7 mouse cellular contexts compared by ENCODE assay signal in the genomic region with DNA sequence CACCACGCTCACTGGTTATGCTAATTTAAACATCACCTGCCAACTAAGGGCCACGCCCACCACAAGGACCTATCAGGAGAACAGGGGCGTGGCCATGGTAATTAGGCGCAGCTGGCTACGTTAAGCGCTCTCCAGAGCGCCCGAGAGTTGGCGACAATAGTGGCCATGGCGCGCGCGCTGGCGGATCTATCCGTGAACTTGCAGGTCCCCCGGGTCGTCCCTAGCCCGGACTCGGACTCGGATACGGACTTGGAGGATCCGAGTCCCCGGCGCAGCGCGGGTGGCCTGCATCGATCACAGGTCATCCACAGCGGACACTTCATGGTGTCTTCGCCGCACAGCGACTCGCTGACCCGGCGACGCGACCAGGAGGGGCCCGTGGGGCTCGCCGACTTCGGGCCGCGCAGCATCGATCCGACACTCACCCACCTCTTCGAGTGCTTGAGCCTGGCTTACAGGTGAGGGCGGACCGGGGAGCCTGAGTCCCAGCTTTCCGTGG. TPM values are rescaled to one million over a fixed set of nuclear protein-coding genes. Genes with fewer than 3 reads are reported as not detected.
DNase-seq lines count a peak whose midpoint lies in the region; ATAC-seq and TF ChIP-seq lines count a peak whose summit lies in the region.

No protein-coding gene starts in this region.

- peak overlapping the region; percentile 53 for H3K4me3 ChIP-seq in embryonic facial prominence, embryonic 15.5 days (replicated peaks)
- H3K4me3 ChIP-seq in limb, embryonic 12.5 days (replicated peaks), result peak overlapping the region; percentile 56
- peak overlapping the region; percentile 51 for H3K4me3 ChIP-seq in midbrain, embryonic 13.5 days (replicated peaks)

- H3K4me1 ChIP-seq in embryonic facial prominence, embryonic 15.5 days, result peaks cover 21% of the 10 kb centered on the region
- H3K4me1 ChIP-seq in limb, embryonic 12.5 days (replicated peaks), result peaks cover 8% of the 10 kb centered on the region
- H3K4me1 ChIP-seq in midbrain, embryonic 13.5 days (replicated peaks), result peaks cover 18% of the 10 kb centered on the region

- TF ChIP-seq POLR2A in brain, embryonic 14.5 days (IDR thresholded peaks at IDR 0.05; ENCODE audit: borderline replicate concordance, extremely low read depth, insufficient read depth, insufficient read length, poor library complexity, severe bottlenecking), result peak; percentile 32; the same call in 1 of the 2 replicates

- peak; percentile 96 for DNase-seq in brain, embryonic 14.5 days (ENCODE audit: low read depth)
- DNase-seq in heart, adult 8-10 months (ENCODE audit: low spot score), result peak; percentile 71
- peak; percentile 93 for DNase-seq in kidney, adult 18-20 months
- DNase-seq in spleen, adult 12 weeks (ENCODE audit: low spot score), result peak; percentile 21

- peak overlapping the region; percentile 98 for H3K4me2 ChIP-seq in embryonic facial prominence, embryonic 15.5 days (replicated peaks)
- H3K4me2 ChIP-seq in limb, embryonic 12.5 days, result peak overlapping the region; percentile 92
- H3K4me2 ChIP-seq in midbrain, embryonic 13.5 days (replicated peaks), result peak overlapping the region; percentile 86

- H3K9me3 ChIP-seq in embryonic facial prominence, embryonic 15.5 days (replicated peaks), result no peaks in the 10 kb centered on the region
- no peaks in the 10 kb centered on the region for H3K9me3 ChIP-seq in limb, embryonic 12.5 days
- H3K9me3 ChIP-seq in midbrain, embryonic 13.5 days, result no peaks in the 10 kb centered on the region

- H3K27me3 ChIP-seq in embryonic facial prominence, embryonic 15.5 days, result peaks cover 57% of the 10 kb centered on the region
- peaks cover 54% of the 10 kb centered on the region for H3K27me3 ChIP-seq in limb, embryonic 12.5 days
- peaks cover 53% of the 10 kb centered on the region for H3K27me3 ChIP-seq in midbrain, embryonic 13.5 days

- peak; percentile 53; the same call in 1 of the 2 replicates for ATAC-seq in embryonic facial prominence, embryonic 15.5 days (ENCODE audit: insufficient number of reproducible peaks, low FRiP score, low TSS enrichment, low read depth)
- ATAC-seq in limb, embryonic 12.5 days (ENCODE audit: insufficient number of reproducible peaks, insufficient read depth, low FRiP score, low TSS enrichment, low read depth), result peak; percentile 75
- ATAC-seq in midbrain, embryonic 13.5 days, result peak; percentile 89

- no peak overlapping the region for H3K27ac ChIP-seq in embryonic facial prominence, embryonic 15.5 days (replicated peaks)
- H3K27ac ChIP-seq in limb, embryonic 12.5 days, result no peak overlapping the region
- no peak overlapping the region for H3K27ac ChIP-seq in midbrain, embryonic 13.5 days

- H3K36me3 ChIP-seq in embryonic facial prominence, embryonic 15.5 days, result no peaks in the 10 kb centered on the region
- no peaks in the 10 kb centered on the region for H3K36me3 ChIP-seq in limb, embryonic 12.5 days
- H3K36me3 ChIP-seq in midbrain, embryonic 13.5 days, result no peaks in the 10 kb centered on the region

- 0% methylated on average over 48 of the region's 48 CpGs for WGBS in embryonic facial prominence, embryonic 15.5 days
- WGBS in limb, embryonic 12.5 days, result under 1% methylated on average over 48 of the region's 48 CpGs
- WGBS in midbrain, embryonic 13.5 days, result under 1% methylated on average over 47 of the region's 48 CpGs

- peak overlapping the region; percentile 4 for H3K9ac ChIP-seq in embryonic facial prominence, embryonic 15.5 days
- peak overlapping the region; percentile 52 for H3K9ac ChIP-seq in limb, embryonic 12.5 days (replicated peaks)
- peak overlapping the region; percentile 57 for H3K9ac ChIP-seq in midbrain, embryonic 13.5 days (replicated peaks)

- TF ChIP-seq CTCF in brain, embryonic 14.5 days (IDR thresholded peaks at IDR 0.05; ENCODE audit: borderline replicate concordance, extremely low read depth, insufficient read depth, insufficient read length), result no peak

RNA-seq across cellular contexts. Expression of a gene that starts 17.1 kb away (rescaled TPM):
- 1.8 and 1.9 TPM in 2 replicates for polyA plus RNA-seq in brain, embryonic 14.5 days (2012; rRNA removed)
- polyA plus RNA-seq in embryonic facial prominence, embryonic 15.5 days (2015; fragmentation: Nextera tagmentation; extraction: Ambion mirVana), result 0.80 and 1.4 TPM in 2 replicates
- 10 to 100 TPM; 18.0 to 39.9 (median 21.3) TPM for total RNA-seq in heart, adult 8-10 months (2022)
- polyA plus RNA-seq in limb, embryonic 12.5 days (2016; fragmentation: Nextera tagmentation; extraction: Ambion mirVana), result 2.5 and 2.6 TPM in 2 replicates
- polyA plus RNA-seq in midbrain, embryonic 13.5 days (2015; fragmentation: Nextera tagmentation; extraction: Ambion mirVana), result 1.2 and 1.6 TPM in 2 replicates

RNA-seq across cellular contexts. Expression of a gene that starts 28.7 kb away (rescaled TPM):
- 63.2 and 75.0 TPM in 2 replicates for polyA plus RNA-seq in brain, embryonic 14.5 days (2012; rRNA removed)
- polyA plus RNA-seq in embryonic facial prominence, embryonic 15.5 days (2015; fragmentation: Nextera tagmentation; extraction: Ambion mirVana), result 12.6 and 12.9 TPM in 2 replicates
- under 1 TPM; 0.37 to 0.57 (median 0.47) TPM for total RNA-seq in heart, adult 8-10 months (2022)
- polyA plus RNA-seq in limb, embryonic 12.5 days (2016; fragmentation: Nextera tagmentation; extraction: Ambion mirVana), result 22.8 and 25.2 TPM in 2 replicates
- 24.0 and 32.1 TPM in 2 replicates for polyA plus RNA-seq in midbrain, embryonic 13.5 days (2015; fragmentation: Nextera tagmentation; extraction: Ambion mirVana)

RNA-seq across cellular contexts. Expression of a gene that starts 42.0 kb away (rescaled TPM):
- 81.8 and 112 TPM in 2 replicates for polyA plus RNA-seq in brain, embryonic 14.5 days (2012; rRNA removed)
- polyA plus RNA-seq in embryonic facial prominence, embryonic 15.5 days (2015; fragmentation: Nextera tagmentation; extraction: Ambion mirVana), result 102 and 115 TPM in 2 replicates
- total RNA-seq in heart, adult 8-10 months (2022), result 10 to 100 TPM; 18.0 to 31.3 (median 23.7) TPM
- polyA plus RNA-seq in limb, embryonic 12.5 days (2016; fragmentation: Nextera tagmentation; extraction: Ambion mirVana), result 150 and 151 TPM in 2 replicates
- 89.8 and 103 TPM in 2 replicates for polyA plus RNA-seq in midbrain, embryonic 13.5 days (2015; fragmentation: Nextera tagmentation; extraction: Ambion mirVana)

RNA-seq across cellular contexts. Expression of a gene that starts 42.6 kb away (rescaled TPM):
- 11.5 and 14.1 TPM in 2 replicates for polyA plus RNA-seq in brain, embryonic 14.5 days (2012; rRNA removed)
- polyA plus RNA-seq in embryonic facial prominence, embryonic 15.5 days (2015; fragmentation: Nextera tagmentation; extraction: Ambion mirVana), result 25.9 and 28.3 TPM in 2 replicates
- total RNA-seq in heart, adult 8-10 months (2022), result 10 to 100 TPM in 3 of 4 experiments, 1 to 10 TPM in 1; 9.6 to 14.0 (median 10.7) TPM
- 30.1 and 30.2 TPM in 2 replicates for polyA plus RNA-seq in limb, embryonic 12.5 days (2016; fragmentation: Nextera tagmentation; extraction: Ambion mirVana)
- 13.7 and 14.3 TPM in 2 replicates for polyA plus RNA-seq in midbrain, embryonic 13.5 days (2015; fragmentation: Nextera tagmentation; extraction: Ambion mirVana)

RNA-seq across cellular contexts. Expression of a gene that starts 42.8 kb away (rescaled TPM):
- polyA plus RNA-seq in brain, embryonic 14.5 days (2012; rRNA removed), result 34.8 and 35.9 TPM in 2 replicates
- 32.9 and 36.3 TPM in 2 replicates for polyA plus RNA-seq in embryonic facial prominence, embryonic 15.5 days (2015; fragmentation: Nextera tagmentation; extraction: Ambion mirVana)
- total RNA-seq in heart, adult 8-10 months (2022), result 10 to 100 TPM; 43.8 to 49.3 (median 45.5) TPM
- polyA plus RNA-seq in limb, embryonic 12.5 days (2016; fragmentation: Nextera tagmentation; extraction: Ambion mirVana), result 31.1 and 31.3 TPM in 2 replicates
- polyA plus RNA-seq in midbrain, embryonic 13.5 days (2015; fragmentation: Nextera tagmentation; extraction: Ambion mirVana), result 40.4 and 41.3 TPM in 2 replicates

Comparison
In these comparisons a context has a peak if more than half of its experiments do, and no peak if none do; other contexts are left out.
1. DNase-seq: peak in every context shown above with its lines; median percentile 96 in brain, embryonic 14.5 days; 93 in kidney, adult 18-20 months; 71 in heart, adult 8-10 months; 21 in spleen, adult 12 weeks.
2. H3K9ac ChIP-seq: peak in every context shown above with its lines; median percentile 57 in midbrain, embryonic 13.5 days; 52 in limb, embryonic 12.5 days; 4 in embryonic facial prominence, embryonic 15.5 days.